Mouse (Mus musculus) kidney, postnatal 0 days (tissue): ENCODE results near the gene Nr3c2. TPM values are rescaled to one million over a fixed set of nuclear protein-coding genes. Genes with fewer than 3 reads are reported as not detected.

Experiments used
- ATAC-seq: fragments of 200-750 bp; cut with Nextera tagmentation; replicated peaks from 2 replicates; pipeline ENCODE4 v1.8.0; 2017; ENCODE audit warnings: low read depth, moderate number of reproducible peaks, moderate TSS enrichment, moderate library complexity; ENCODE audit not compliant: low FRiP score
- DNase-seq: peaks from one replicate; pipeline ENCODE4 v3.0.0-alpha.2; 2016; ENCODE audit warnings: low spot score
- H3K27ac ChIP-seq: fragments of 300-500 bp; sonication (generic); 2 replicates; pipeline ENCODE4 v1.5.1; 2014; ENCODE audit warnings: mild to moderate bottlenecking
- H3K27me3 ChIP-seq: fragments of 300-500 bp; sonication (generic); 2 replicates; pipeline ENCODE4 v1.6.1; 2014; ENCODE audit warnings: low read length, mixed read lengths; ENCODE audit not compliant: insufficient read depth
- H3K36me3 ChIP-seq: fragments of 300-500 bp; sonication (generic); 2 replicates; pipeline ENCODE4 v1.6.1; 2014; ENCODE audit warnings: low read length, mixed read lengths; ENCODE audit not compliant: insufficient read depth
- H3K4me1 ChIP-seq: fragments of 300-500 bp; sonication (generic); replicated peaks from 2 replicates; pipeline ENCODE4 v1.6.1; 2014; ENCODE audit warnings: antibody characterized with exemption, low read length, mixed read lengths; ENCODE audit not compliant: insufficient read depth
- H3K4me2 ChIP-seq: fragments of 300-500 bp; sonication (generic); 2 replicates; pipeline ENCODE4 v1.6.1; 2014; ENCODE audit warnings: mild to moderate bottlenecking, low read length, moderate library complexity, mixed read lengths
- H3K4me3 ChIP-seq: fragments of 300-500 bp; sonication (generic); replicated peaks from 2 replicates; pipeline ENCODE4 v1.5.1; 2014; ENCODE audit warnings: low read depth, low read length
- H3K9ac ChIP-seq: fragments of 300-500 bp; sonication (generic); 2 replicates; pipeline ENCODE4 v1.6.1; 2014; ENCODE audit warnings: low read depth, low read length
- H3K9me3 ChIP-seq: fragments of 300-500 bp; sonication (generic); replicated peaks from 2 replicates; pipeline ENCODE4 v1.6.1; 2016; ENCODE audit warnings: low read length, inconsistent platforms, mixed read lengths
- CTCF ChIP-seq: IDR thresholded peaks from 2 replicates; pipeline ENCODE4 v1.5.1; 2016; ENCODE audit warnings: antibody characterized with exemption, low read depth, mild to moderate bottlenecking, moderate library complexity
- WGBS: fragments of 180-500 bp; shearing (Covaris S2); extraction: QIAGEN DNeasy Blood & Tissue Kit; methylation state at CpG from one replicate; pipeline ENCODE4 v1.1.7; 2014; 5-methylcytosine and 5-hydroxymethylcytosine counted together
- polyA plus RNA-seq: library from polyadenylated mRNA; unstranded; fragments of >200 nt; fragmentation: Nextera tagmentation; extraction: Ambion mirVana; gene quantifications from 2 replicates; pipeline ENCODE4 v1.2.1, GENCODE M21; 2015

Gene Nr3c2
- polyA plus RNA-seq, 1 experiment from 2014 or later = 8.3 TPM

GRCm38 (mm10) chr8:77169757-77170438 lies 270.7 kb downstream of the Nr3c2 start:
- WGBS = 81% methylated on average over 4 of the region's 4 CpGs
- no peak for TF ChIP-seq CTCF
- ATAC-seq (no peak), DNase-seq (no peak)
- Histone ChIP-seq H3K4me2 (no peak overlapping the region), H3K9ac (no peak overlapping the region), H3K36me3 (no peaks in the 10 kb centered on the region), H3K4me3 (no peak overlapping the region), H3K9me3 (no peaks in the 10 kb centered on the region), H3K27ac (no peak overlapping the region), H3K4me1 (no peaks in the 10 kb centered on the region), H3K27me3 (no peaks in the 10 kb centered on the region)

GRCm38 (mm10) chr8:77170439-77170759 lies 271.2 kb downstream of the Nr3c2 start:
- no peak overlapping the region for H3K4me3 ChIP-seq
- H3K27me3 ChIP-seq = no peaks in the 10 kb centered on the region
- 0 out of 2 replicates have a peak, but pooled peaks have one; percentile 28 for TF ChIP-seq CTCF
- H3K9ac ChIP-seq = no peak overlapping the region
- 92% methylated on average over 4 of the region's 4 CpGs for WGBS
- ATAC-seq (no peak), DNase-seq (no peak)
- no peaks in the 10 kb centered on the region for H3K4me1 ChIP-seq
- no peak overlapping the region for H3K27ac ChIP-seq
- no peaks in the 10 kb centered on the region for H3K9me3 ChIP-seq
- H3K36me3 ChIP-seq = no peaks in the 10 kb centered on the region
- H3K4me2 ChIP-seq = no peak overlapping the region

GRCm38 (mm10) chr8:77173075-77173657 lies 273.9 kb downstream of the Nr3c2 start:
- DNase-seq = no peak

GRCm38 (mm10) chr8:77173736-77174135 lies 274.5 kb downstream of the Nr3c2 start:
- no peak for ATAC-seq
- no peak for DNase-seq

More at GRCm38 (mm10) chr8:77173075-77173657, 273.9 kb downstream of the Nr3c2 start:
- TF ChIP-seq CTCF = no peak
- WGBS = 36% methylated on average over 12 of the region's 12 CpGs
- no peak for ATAC-seq
- H3K27me3 ChIP-seq = no peaks in the 10 kb centered on the region
- no peaks in the 10 kb centered on the region for H3K4me1 ChIP-seq
- no peaks in the 10 kb centered on the region for H3K9me3 ChIP-seq
- H3K4me3 ChIP-seq = no peak overlapping the region
- no peak overlapping the region for H3K9ac ChIP-seq
- H3K36me3 ChIP-seq = no peaks in the 10 kb centered on the region
- no peak overlapping the region for H3K27ac ChIP-seq
- no peak overlapping the region for H3K4me2 ChIP-seq

GRCm38 (mm10) chr8:77175471-77175870 lies 276.2 kb downstream of the Nr3c2 start:
- ATAC-seq = no peak
- Histone ChIP-seq H3K27me3 (no peaks in the 10 kb centered on the region), H3K9ac (no peak overlapping the region), H3K4me3 (no peak overlapping the region), H3K4me2 (no peak overlapping the region), H3K9me3 (no peaks in the 10 kb centered on the region), H3K36me3 (no peaks in the 10 kb centered on the region), H3K27ac (no peak overlapping the region), H3K4me1 (no peaks in the 10 kb centered on the region)
- TF ChIP-seq CTCF = no peak
- DNase-seq = no peak
- 60% methylated on average over 4 of the region's 4 CpGs for WGBS

More at GRCm38 (mm10) chr8:77173736-77174135, 274.5 kb downstream of the Nr3c2 start:
- H3K4me3 ChIP-seq = no peak overlapping the region
- no peak for TF ChIP-seq CTCF
- H3K9ac ChIP-seq = no peak overlapping the region
- H3K36me3 ChIP-seq = no peaks in the 10 kb centered on the region
- H3K27me3 ChIP-seq = no peaks in the 10 kb centered on the region
- H3K4me1 ChIP-seq = no peaks in the 10 kb centered on the region
- H3K27ac ChIP-seq = no peak overlapping the region
- H3K4me2 ChIP-seq = no peak overlapping the region
- 63% methylated on average over 3 of the region's 3 CpGs for WGBS
- H3K9me3 ChIP-seq = no peaks in the 10 kb centered on the region

- Histone ChIP-seq H3K4me2 (no peak overlapping the region), H3K27me3 (no peaks in the 10 kb centered on the region), H3K9me3 (no peaks in the 10 kb centered on the region), H3K36me3 (no peaks in the 10 kb centered on the region), H3K9ac (no peak overlapping the region), H3K27ac (no peak overlapping the region), H3K4me3 (no peak overlapping the region), H3K4me1 (no peaks in the 10 kb centered on the region)
- no peak for TF ChIP-seq CTCF
- no peak; the same call in 1 of the 2 replicates for ATAC-seq
- no peak for DNase-seq
- 75% methylated on average over 4 of the region's 4 CpGs for WGBS
Measured at GRCm38 (mm10) chr8:77176343-77176742, 277.1 kb downstream of the Nr3c2 start.

- no peaks in the 10 kb centered on the region for H3K9me3 ChIP-seq
- H3K4me2 ChIP-seq = no peak overlapping the region
- DNase-seq = no peak
- ATAC-seq = no peak
- no peak overlapping the region for H3K4me3 ChIP-seq
- no peaks in the 10 kb centered on the region for H3K4me1 ChIP-seq
- 96% methylated on average over 28 of the region's 28 CpGs for WGBS
- no peaks in the 10 kb centered on the region for H3K27me3 ChIP-seq
- no peak overlapping the region for H3K27ac ChIP-seq
- no peak overlapping the region for H3K9ac ChIP-seq
- no peak for TF ChIP-seq CTCF
- H3K36me3 ChIP-seq = no peaks in the 10 kb centered on the region
Measured at GRCm38 (mm10) chr8:77185816-77186215, 286.6 kb downstream of the Nr3c2 start.
